Mouse (Mus musculus): ENCODE data around the gene Rgs7bp.
A peak's percentile ranks its signal among the peaks of the same experiment; 100 is the strongest.

Rgs7bp gene

GRCm38 (mm10) chr13:105008891-105009290 lies 45.8 kb downstream of the Rgs7bp start:
- no peak for DNase-seq (ENCODE audit: low read depth, low spot score)

GRCm38 (mm10) chr13:105002831-105003157 lies 51.9 kb downstream of the Rgs7bp start:
- no peak for DNase-seq (ENCODE audit: low read depth, low spot score)

- DNase-seq (ENCODE audit: low read depth, low spot score): no peak
Observed at GRCm38 (mm10) chr13:105002132-105002830, 52.4 kb downstream of the Rgs7bp start.

- DNase-seq (ENCODE audit: low read depth, low spot score): no peak
Observed at GRCm38 (mm10) chr13:105001714-105002113, 53.0 kb downstream of the Rgs7bp start.

- no peak for DNase-seq (ENCODE audit: low read depth, low spot score)
Observed at GRCm38 (mm10) chr13:104988811-104989258, 65.9 kb downstream of the Rgs7bp start.

GRCm38 (mm10) chr13:104988009-104988540 lies 66.7 kb downstream of the Rgs7bp start:
- DNase-seq (ENCODE audit: low read depth, low spot score): no peak

GRCm38 (mm10) chr13:104985691-104986090 lies 69.0 kb downstream of the Rgs7bp start:
- no peak for DNase-seq (ENCODE audit: low read depth, low spot score)

GRCm38 (mm10) chr13:104983989-104984388 lies 70.7 kb downstream of the Rgs7bp start:
- no peak for DNase-seq (ENCODE audit: low read depth, low spot score)

GRCm38 (mm10) chr13:104982781-104983353 lies 71.9 kb downstream of the Rgs7bp start:
- DNase-seq (ENCODE audit: low read depth, low spot score): no peak

- DNase-seq (ENCODE audit: low read depth, low spot score): no peak
Observed at GRCm38 (mm10) chr13:104978176-104978575, 76.6 kb downstream of the Rgs7bp start.

GRCm38 (mm10) chr13:104967486-104967885 lies 87.2 kb downstream of the Rgs7bp start:
- no peak for DNase-seq (ENCODE audit: low read depth, low spot score)

GRCm38 (mm10) chr13:104963716-104964115 lies 91.0 kb downstream of the Rgs7bp start:
- no peak for DNase-seq (ENCODE audit: low read depth, low spot score)

GRCm38 (mm10) chr13:104962716-104963411 lies 91.9 kb downstream of the Rgs7bp start:
- no peak for DNase-seq (ENCODE audit: low read depth, low spot score)

GRCm38 (mm10) chr13:104962166-104962565 lies 92.6 kb downstream of the Rgs7bp start:
- DNase-seq (ENCODE audit: low read depth, low spot score): no peak

GRCm38 (mm10) chr13:104960951-104961715 lies 93.6 kb downstream of the Rgs7bp start:
- no peak for DNase-seq (ENCODE audit: low read depth, low spot score)

GRCm38 (mm10) chr13:104960206-104960928 lies 94.4 kb downstream of the Rgs7bp start:
- DNase-seq (ENCODE audit: low read depth, low spot score): no peak

GRCm38 (mm10) chr13:104959733-104960132 lies 95.0 kb downstream of the Rgs7bp start:
- peak; percentile 37 for DNase-seq (ENCODE audit: low read depth, low spot score)

GRCm38 (mm10) chr13:104947958-104948357 lies 106.8 kb downstream of the Rgs7bp start:
- peak; percentile 91 for DNase-seq (ENCODE audit: low read depth, low spot score)

- no peak for DNase-seq (ENCODE audit: low read depth, low spot score)
Observed at GRCm38 (mm10) chr13:104940483-104940882, 114.2 kb downstream of the Rgs7bp start.

GRCm38 (mm10) chr13:104939856-104940255 lies 114.9 kb downstream of the Rgs7bp start:
- peak; percentile 84 for DNase-seq (ENCODE audit: low read depth, low spot score)

GRCm38 (mm10) chr13:104938966-104939593 lies 115.7 kb downstream of the Rgs7bp start:
- no peak for DNase-seq (ENCODE audit: low read depth, low spot score)
